Mouse (Mus musculus): ENCODE results near the gene Il6ra.

- TF ChIP-seq EP300 (optimal IDR thresholded peaks at IDR 0.05) = no peak
- TF ChIP-seq CTCF (IDR thresholded peaks at IDR 0.05; ENCODE audit: low read depth) = no peak
Observed at GRCm38 (mm10) chr3:89914700-89915099, 1.7 kb upstream of the Il6ra start.

All from stomach, postnatal 0 days (tissue).